In the genomic region with DNA sequence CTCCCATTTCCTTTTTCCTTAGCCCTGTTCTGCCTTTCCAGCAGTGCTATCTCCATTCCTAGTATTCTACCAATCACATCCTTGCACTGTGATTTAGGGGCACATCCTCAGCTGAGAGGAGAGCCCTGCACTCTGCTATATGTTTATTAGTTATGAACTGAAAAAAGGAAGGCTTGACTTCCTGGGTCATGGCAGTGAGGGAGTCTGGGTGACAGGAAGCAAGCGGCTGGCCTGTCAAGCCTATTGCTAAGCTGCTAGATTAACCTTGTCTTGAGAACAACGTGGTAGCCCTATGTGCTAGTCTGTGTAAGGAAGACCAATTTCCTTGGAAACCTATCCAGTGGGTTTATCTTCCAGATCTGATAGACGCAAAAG, we compare ENCODE assay signal across 8 mouse cellular contexts. TPM values are rescaled to one million over a fixed set of nuclear protein-coding genes. Genes with fewer than 3 reads are reported as not detected.
DNase-seq lines count a peak whose midpoint lies in the region; ATAC-seq and TF ChIP-seq lines count a peak whose summit lies in the region.

No protein-coding gene starts in this region.

- H3K9ac ChIP-seq in neural tube, embryonic 15.5 days (replicated peaks), result peak overlapping the region; percentile 59

- WGBS in embryonic facial prominence, embryonic 10.5 days, result 18% methylated on average over 3 of the region's 3 CpGs
- WGBS in lung, adult 2 months, result 21% methylated on average over 3 of the region's 3 CpGs
- 17% methylated on average over 3 of the region's 3 CpGs for WGBS in neural tube, embryonic 15.5 days

- peak overlapping the region; percentile 60 for H3K4me3 ChIP-seq in embryonic facial prominence, embryonic 10.5 days
- H3K4me3 ChIP-seq in lung, adult 2 months (replicated peaks; ENCODE audit: extremely low read depth, low read depth, low read length), result peak overlapping the region; percentile 84
- peak overlapping the region; percentile 51 for H3K4me3 ChIP-seq in neural tube, embryonic 15.5 days (replicated peaks)

- peak overlapping the region; percentile 81 for H3K27ac ChIP-seq in embryonic facial prominence, embryonic 10.5 days (replicated peaks)
- peak overlapping the region; percentile 84 for H3K27ac ChIP-seq in neural tube, embryonic 15.5 days (replicated peaks)

- H3K27me3 ChIP-seq in embryonic facial prominence, embryonic 10.5 days (replicated peaks; ENCODE audit: low read depth, poor library complexity, severe bottlenecking), result no peaks in the 10 kb centered on the region
- no peaks in the 10 kb centered on the region for H3K27me3 ChIP-seq in neural tube, embryonic 15.5 days (replicated peaks)

- peak; percentile 57 for DNase-seq in CD4-positive helper T cell, adult 2 months (ENCODE audit: low read depth, low spot score)
- DNase-seq in embryonic facial prominence, embryonic 10.5 days (ENCODE audit: low spot score), result no peak
- peak; percentile 6 to 18 for DNase-seq in heart, postnatal 14 days
- peak; percentile 11 to 13 for DNase-seq in layer of hippocampus, adult 8-10 months (ENCODE audit: low spot score in 2 of 2)
- peak; percentile 6 for DNase-seq in lung, adult 2 months
- DNase-seq in yolk sac, embryonic 10.5 days (ENCODE audit: low spot score), result peak; percentile 28

- no peak for TF ChIP-seq CTCF in lung, adult 2 months (IDR thresholded peaks at IDR 0.05; ENCODE audit: insufficient read depth, low read length)

- ATAC-seq in activated CD4-positive, CD25-positive, alpha-beta regulatory T cell, adult 4 months, result peak; percentile 60
- ATAC-seq in neural tube, embryonic 15.5 days (ENCODE audit: low FRiP score), result peak; percentile 87

- no peaks in the 10 kb centered on the region for H3K9me3 ChIP-seq in embryonic facial prominence, embryonic 10.5 days
- H3K9me3 ChIP-seq in neural tube, embryonic 15.5 days (replicated peaks), result no peaks in the 10 kb centered on the region

- peak overlapping the region; percentile 56 for H3K4me2 ChIP-seq in neural tube, embryonic 15.5 days

- no peaks in the 10 kb centered on the region for H3K36me3 ChIP-seq in embryonic facial prominence, embryonic 10.5 days (replicated peaks)
- H3K36me3 ChIP-seq in neural tube, embryonic 15.5 days, result no peaks in the 10 kb centered on the region

- TF ChIP-seq POLR2A in lung, adult 2 months (IDR thresholded peaks at IDR 0.05; ENCODE audit: borderline replicate concordance, extremely low read depth, low read depth, low read length), result no peak

- H3K4me1 ChIP-seq in embryonic facial prominence, embryonic 10.5 days, result no peaks in the 10 kb centered on the region
- H3K4me1 ChIP-seq in lung, adult 2 months (ENCODE audit: control insufficient read depth, insufficient read depth, low read length), result no peaks in the 10 kb centered on the region
- H3K4me1 ChIP-seq in neural tube, embryonic 15.5 days, result no peaks in the 10 kb centered on the region

- intact Hi-C loops in heart, postnatal 14 days (cut with DNase I), result loop anchor here (5.0 kb wide), 1 partner anchor 39 kb away; no protein-coding TSS in a partner anchor

RNA-seq across cellular contexts. Expression of a gene that starts 0.6 kb away (rescaled TPM):
- polyA plus RNA-seq in activated CD4-positive, CD25-positive, alpha-beta regulatory T cell, adult 4 months (2017; shearing (Covaris generic)), result 100 to 1,000 TPM; 124 to 127 TPM
- 69.3 and 74.1 TPM in 2 replicates for polyA plus RNA-seq in embryonic facial prominence, embryonic 10.5 days (2016; fragmentation: Nextera tagmentation; extraction: Ambion mirVana)
- 10 to 100 TPM; 37.9 to 48.7 TPM for total RNA-seq in heart, postnatal 14 days (2021)
- 10 to 100 TPM; 78.7 to 94.2 (median 87.2) TPM for total RNA-seq in layer of hippocampus, adult 8-10 months (2022)
- polyA plus RNA-seq in lung, adult 2 months (2012; rRNA removed), result 5.2 and 8.5 TPM in 2 replicates
- 187 and 223 TPM in 2 replicates for polyA plus RNA-seq in neural tube, embryonic 15.5 days (2015; fragmentation: Nextera tagmentation; extraction: Ambion mirVana)

RNA-seq across cellular contexts. Expression of a gene that starts 25.0 kb away (rescaled TPM):
- 10 to 100 TPM; 27.8 to 38.4 TPM for polyA plus RNA-seq in activated CD4-positive, CD25-positive, alpha-beta regulatory T cell, adult 4 months (2017; shearing (Covaris generic))
- 48.3 and 50.1 TPM in 2 replicates for polyA plus RNA-seq in embryonic facial prominence, embryonic 10.5 days (2016; fragmentation: Nextera tagmentation; extraction: Ambion mirVana)
- 10 to 100 TPM; 14.6 to 14.8 TPM for total RNA-seq in heart, postnatal 14 days (2021)
- 10 to 100 TPM; 31.2 to 36.7 (median 34.2) TPM for total RNA-seq in layer of hippocampus, adult 8-10 months (2022)
- polyA plus RNA-seq in lung, adult 2 months (2012; rRNA removed), result 3.4 and 4.1 TPM in 2 replicates
- 15.6 and 18.7 TPM in 2 replicates for polyA plus RNA-seq in neural tube, embryonic 15.5 days (2015; fragmentation: Nextera tagmentation; extraction: Ambion mirVana)

RNA-seq across cellular contexts. Expression of a gene that starts 33.9 kb away (rescaled TPM):
- 10 to 100 TPM; 23.5 to 28.0 TPM for polyA plus RNA-seq in activated CD4-positive, CD25-positive, alpha-beta regulatory T cell, adult 4 months (2017; shearing (Covaris generic))
- 15.8 and 17.0 TPM in 2 replicates for polyA plus RNA-seq in embryonic facial prominence, embryonic 10.5 days (2016; fragmentation: Nextera tagmentation; extraction: Ambion mirVana)
- total RNA-seq in heart, postnatal 14 days (2021), result 10 to 100 TPM; 12.0 to 12.3 TPM
- total RNA-seq in layer of hippocampus, adult 8-10 months (2022), result 10 to 100 TPM; 21.4 to 32.3 (median 26.1) TPM
- 9.0 and 14.2 TPM in 2 replicates for polyA plus RNA-seq in lung, adult 2 months (2012; rRNA removed)
- polyA plus RNA-seq in neural tube, embryonic 15.5 days (2015; fragmentation: Nextera tagmentation; extraction: Ambion mirVana), result 33.5 and 34.2 TPM in 2 replicates
